Mouse (Mus musculus): ENCODE data around the gene Kcne1.
A peak's percentile ranks its signal among the peaks of the same experiment; 100 is the strongest.

Kcne1 gene

DNA sequence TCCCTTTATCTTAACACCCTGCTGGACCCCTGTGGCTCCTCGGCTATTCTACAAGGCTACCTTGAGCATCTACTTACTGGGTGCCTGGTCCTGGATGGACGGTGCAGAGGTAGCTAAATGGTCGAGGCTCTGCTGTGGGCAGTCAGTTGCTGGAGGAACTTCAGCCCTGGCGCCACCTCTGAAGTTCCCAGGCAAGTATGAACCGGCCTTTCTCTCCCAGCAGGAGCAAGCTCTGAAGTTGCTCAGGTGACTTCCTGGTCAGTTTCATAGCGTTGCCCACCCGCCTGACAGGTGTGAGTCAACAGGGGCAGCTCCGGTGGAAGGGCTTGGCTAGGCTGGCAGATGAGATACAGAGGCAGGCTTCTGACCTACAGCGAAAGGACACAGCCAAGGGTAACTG is at the start of gene Kcne1:
TSS of gene Kcne1 (minus strand) at position 240 of the 400 bp plus-strand sequence.
- DNase-seq (ENCODE audit: low read depth, low spot score): no peak

- DNase-seq (ENCODE audit: low read depth, low spot score): no peak
These were observed 48.6 kb upstream of the Kcne1 start for GRCm38 (mm10) chr16:92407883-92408282.

- no peak for DNase-seq (ENCODE audit: low read depth, low spot score)
These were observed 44.9 kb upstream of the Kcne1 start for GRCm38 (mm10) chr16:92404141-92404540.

DNA sequence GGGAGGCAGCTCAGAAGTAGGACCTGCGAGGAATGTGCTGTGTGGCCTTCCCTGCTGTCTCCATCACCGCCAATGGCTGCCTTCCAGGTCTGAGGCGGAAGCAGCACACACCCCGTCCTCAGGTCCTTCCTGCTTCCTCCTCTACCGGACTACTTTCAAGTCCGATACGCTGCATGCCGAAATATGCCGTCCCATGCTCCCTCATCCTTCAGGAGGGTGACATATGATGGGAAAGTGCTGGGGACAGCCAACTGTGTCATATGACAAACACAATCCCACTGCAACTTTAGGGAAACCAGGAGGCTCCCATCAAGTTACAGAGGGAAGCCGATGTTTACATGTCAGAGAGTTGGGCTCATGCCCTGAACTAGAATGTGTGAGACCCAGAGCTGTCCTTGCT is 43.8 kb upstream of the Kcne1 start:
- no peak for DNase-seq (ENCODE audit: low read depth, low spot score)

DNA sequence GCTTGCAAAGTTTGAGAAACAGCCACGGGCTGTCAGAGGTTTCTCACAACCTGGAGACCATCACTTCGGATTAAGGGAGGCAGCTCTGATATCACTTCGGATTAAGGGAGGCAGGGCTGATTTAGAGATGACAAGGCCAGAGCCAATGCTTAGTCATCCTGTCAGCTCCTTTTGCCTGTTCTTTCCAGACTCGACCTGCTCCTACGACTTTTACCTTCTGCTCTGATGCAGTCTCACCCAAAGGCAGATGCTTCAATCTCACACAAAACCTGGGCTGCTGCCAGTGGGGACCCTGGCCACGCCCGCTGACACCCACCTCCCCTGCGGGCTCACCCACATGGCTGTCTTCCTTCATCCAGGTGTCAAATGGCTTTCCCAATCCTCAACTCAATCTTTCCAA is 42.9 kb upstream of the Kcne1 start:
- peak; percentile 62 for DNase-seq (ENCODE audit: low read depth, low spot score)

DNA sequence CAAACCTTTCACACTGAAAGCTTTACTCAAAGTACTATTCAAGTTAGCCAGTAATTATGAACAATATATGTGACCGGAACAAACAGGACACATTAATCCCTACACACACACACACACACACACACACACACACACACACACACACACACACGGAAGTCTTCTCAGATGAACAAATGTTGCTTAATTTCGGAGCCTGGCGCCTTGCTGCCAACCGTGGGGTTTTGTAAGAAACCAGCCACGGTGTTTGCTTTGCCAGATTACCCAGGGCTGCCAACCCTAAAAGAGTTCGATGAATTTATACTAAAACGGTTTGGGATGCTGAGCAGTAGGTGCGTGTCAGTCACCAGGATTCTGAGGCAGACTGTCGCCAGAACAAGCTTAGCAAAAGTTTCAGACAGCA is 41.9 kb upstream of the Kcne1 start:
- no peak for DNase-seq (ENCODE audit: low read depth, low spot score)

- DNase-seq (ENCODE audit: low read depth, low spot score): peak; percentile 99
These were observed 40.5 kb upstream of the Kcne1 start for GRCm38 (mm10) chr16:92399490-92400458.

DNA sequence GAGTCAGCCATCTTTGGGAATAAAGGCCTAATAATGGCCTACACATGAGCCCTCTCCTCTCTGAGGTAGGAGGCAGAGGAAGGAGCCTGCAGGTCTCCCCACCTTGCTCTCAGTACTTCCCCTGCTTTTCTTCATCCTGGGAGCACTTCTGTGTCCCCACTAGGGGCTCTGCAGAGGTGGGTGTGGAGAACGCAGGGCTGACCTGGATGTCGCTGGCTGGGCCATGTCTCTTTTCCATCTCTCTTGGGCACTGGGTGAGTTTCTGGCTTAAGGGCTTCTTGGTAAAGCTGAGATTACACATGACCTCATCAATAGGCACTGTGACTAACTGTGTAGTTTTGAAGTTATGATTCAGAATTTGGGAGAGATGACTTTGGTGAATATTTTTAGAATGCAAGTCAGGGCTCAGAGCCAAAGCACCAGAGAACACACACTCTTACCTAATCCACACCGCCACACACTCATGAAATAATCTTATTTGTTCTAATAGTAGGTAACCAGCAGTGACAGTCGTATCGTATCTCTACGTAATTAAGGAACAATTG is 39.4 kb upstream of the Kcne1 start:
- DNase-seq (ENCODE audit: low read depth, low spot score): peak; percentile 90

DNA sequence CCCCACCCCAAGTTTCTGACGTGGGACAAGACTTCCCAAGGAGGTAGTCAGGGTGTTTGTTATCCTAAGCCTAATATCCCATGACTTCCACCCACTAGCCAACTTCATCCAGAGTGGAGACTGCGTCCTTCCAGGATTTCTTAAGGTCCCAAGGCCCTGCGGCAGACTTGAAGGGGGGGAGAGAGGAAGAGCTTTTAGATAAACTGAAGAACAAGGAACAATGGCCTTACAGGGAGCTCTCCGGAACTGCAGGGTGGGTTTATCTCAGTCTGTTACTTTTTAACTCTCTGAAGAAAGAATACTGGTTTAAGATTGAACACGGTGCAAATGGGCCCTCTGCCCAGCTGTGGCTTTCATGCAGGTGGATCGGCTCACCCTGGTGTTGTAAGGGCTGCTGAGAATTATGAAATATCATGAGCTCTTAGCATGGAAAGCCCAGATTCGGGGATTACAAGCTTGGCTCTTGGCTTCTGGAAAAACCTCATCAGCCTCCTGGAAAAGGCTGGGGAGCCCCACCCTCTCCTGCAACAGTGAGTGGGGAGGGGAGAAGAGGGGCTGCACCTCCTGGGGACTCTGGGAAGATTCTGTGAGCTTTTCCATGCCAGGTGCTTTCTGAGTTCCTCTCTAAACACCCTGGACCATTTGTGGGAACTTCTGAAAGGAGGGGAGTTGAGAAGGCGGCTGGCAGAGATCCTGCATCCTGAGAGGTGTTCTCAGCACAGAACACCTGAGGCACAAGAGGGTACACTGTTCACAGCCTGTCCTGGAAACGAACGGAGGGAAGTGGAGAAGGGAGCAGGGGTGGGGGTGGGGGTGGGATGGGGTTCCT is 38.7 kb upstream of the Kcne1 start:
- DNase-seq (ENCODE audit: low read depth, low spot score): peak; percentile 30

DNA sequence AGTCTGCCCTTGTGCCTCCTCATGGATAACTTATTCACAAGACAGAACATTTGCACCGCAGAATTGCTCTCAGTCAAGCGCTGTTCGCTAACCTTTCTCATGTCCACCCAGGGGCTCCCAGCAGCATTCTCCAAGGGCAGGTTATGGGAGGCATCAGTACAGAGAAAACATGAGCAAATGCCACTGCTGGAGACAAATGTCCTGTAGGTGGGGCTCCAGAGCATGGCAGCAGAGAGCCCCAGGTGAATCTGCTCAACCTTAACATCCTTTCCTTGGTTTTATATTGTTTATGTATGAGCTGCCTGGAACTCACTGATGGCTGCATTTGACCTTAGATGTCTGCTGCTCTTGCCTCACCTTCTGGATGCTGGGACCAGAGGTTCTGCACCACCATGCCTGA is 34.5 kb upstream of the Kcne1 start:
- DNase-seq (ENCODE audit: low read depth, low spot score): no peak

DNA sequence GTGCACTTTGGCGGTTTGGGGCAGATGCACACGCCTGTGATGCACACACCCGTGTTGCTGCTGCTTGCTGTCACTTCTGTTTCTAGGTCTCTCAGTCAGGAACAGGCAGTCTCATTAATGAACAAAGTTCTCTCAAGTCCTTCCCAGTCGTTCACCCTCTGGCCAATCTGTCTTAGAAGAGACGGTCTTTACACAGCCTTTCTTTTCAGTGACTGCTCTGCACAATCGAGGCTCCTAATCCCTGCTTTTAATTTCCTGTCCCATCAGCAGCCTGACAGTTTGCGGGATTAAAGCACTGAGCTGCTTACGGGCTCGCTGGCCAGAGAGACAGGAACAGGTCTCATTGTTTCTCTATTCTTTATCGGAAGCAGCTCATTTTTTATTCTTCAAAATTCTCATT is 28.4 kb upstream of the Kcne1 start:
- DNase-seq (ENCODE audit: low read depth, low spot score): no peak

- peak; percentile 79 for DNase-seq (ENCODE audit: low read depth, low spot score)
These were observed 25.8 kb upstream of the Kcne1 start for GRCm38 (mm10) chr16:92385062-92385461.

DNA sequence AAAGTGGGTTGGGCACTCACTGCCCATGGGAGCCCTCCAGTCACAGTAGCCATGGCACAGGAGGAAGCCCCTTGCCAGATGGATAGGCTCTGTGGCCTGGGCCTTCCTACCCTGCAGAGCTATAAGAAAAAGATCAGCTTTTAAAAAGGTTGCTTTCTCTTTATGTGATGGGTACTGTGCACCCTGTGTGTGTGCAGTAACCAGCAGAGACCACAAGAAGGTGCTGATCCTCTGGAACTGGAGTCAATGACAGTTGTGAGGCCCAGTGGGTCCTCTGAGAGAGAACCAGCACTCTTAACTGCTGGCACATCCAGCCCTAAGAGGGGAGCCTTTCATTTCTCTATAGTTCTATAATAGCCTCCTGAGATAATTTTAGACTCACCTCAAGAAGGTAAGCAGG is 24.1 kb upstream of the Kcne1 start:
- DNase-seq (ENCODE audit: low read depth, low spot score): no peak

GRCm38 (mm10) chr16:92382508-92382907 is 23.2 kb upstream of the Kcne1 start:
- no peak for DNase-seq (ENCODE audit: low read depth, low spot score)

- DNase-seq (ENCODE audit: low read depth, low spot score): no peak
These were observed 21.8 kb upstream of the Kcne1 start for GRCm38 (mm10) chr16:92381092-92381491.

DNA sequence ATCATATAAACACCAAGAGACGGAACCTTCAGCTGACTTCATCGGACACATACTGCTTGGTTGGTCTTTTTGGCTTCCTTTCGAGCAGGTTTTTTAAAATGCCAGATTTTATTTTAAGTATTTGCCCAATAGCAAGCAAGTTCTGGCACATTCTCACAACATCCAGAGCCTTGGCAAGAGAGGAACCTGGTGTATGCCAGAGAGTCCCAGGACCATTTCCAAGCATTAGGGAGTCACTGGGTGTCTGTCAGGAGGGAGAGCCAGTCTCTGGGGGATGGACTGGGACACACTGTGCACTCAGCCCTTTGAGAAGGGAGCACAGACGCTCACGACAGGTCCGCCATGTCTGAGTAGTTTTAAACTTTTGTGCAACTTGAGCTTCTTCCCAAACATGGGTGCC is 17.7 kb upstream of the Kcne1 start:
- DNase-seq (ENCODE audit: low read depth, low spot score): no peak

DNA sequence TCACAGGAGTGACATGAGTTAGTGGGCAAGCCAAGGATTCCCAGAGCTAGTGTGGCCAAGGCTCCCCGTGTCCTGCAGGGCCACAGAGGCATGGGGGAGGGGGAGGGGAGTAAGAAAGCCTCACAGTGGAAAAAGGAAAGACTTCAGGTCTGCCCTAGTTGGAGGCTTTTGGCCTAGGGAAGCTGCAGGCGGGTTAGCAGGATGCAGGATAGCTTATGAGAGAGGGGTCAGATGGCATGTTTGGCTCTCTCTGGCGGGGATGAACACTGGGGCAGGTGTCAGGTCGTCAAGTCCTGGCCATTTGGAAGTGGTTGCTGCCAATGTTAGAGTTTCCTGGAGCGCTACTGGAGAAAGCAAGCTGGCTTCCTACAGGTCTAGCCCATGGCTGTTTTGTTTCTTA is 12.4 kb upstream of the Kcne1 start:
- DNase-seq (ENCODE audit: low read depth, low spot score): no peak

- peak; percentile 51 for DNase-seq (ENCODE audit: low read depth, low spot score)
These were observed 10.0 kb upstream of the Kcne1 start for GRCm38 (mm10) chr16:92369260-92369659.

GRCm38 (mm10) chr16:92365477-92365876 is 6.2 kb upstream of the Kcne1 start:
- no peak for DNase-seq (ENCODE audit: low read depth, low spot score)

DNA sequence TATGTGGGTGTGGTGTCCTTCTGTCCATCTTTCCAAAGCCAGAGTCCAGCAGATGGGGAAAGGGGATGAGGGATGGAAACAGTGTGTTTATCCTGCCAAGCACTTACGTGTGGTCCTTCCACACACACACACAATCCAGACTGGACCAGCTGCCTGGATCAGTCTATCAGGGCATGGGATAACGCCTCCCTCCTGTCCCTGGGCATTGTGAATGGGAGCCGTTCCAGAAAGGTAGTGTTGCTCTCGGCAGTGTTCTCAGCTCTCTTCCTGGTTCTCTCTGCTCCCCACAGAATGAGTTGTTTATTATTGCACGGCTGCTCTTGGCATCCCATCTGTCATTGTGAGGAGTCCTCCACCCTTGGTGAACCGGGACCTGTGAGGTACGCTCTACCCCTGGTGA is 1.4 kb upstream of the Kcne1 start:
- no peak for DNase-seq (ENCODE audit: low read depth, low spot score)

GRCm38 (mm10) chr16:92358734-92359133 is 534 bp downstream of the Kcne1 start:
- DNase-seq (ENCODE audit: low read depth, low spot score): no peak

GRCm38 (mm10) chr16:92357566-92357965 is 1.7 kb downstream of the Kcne1 start:
- no peak for DNase-seq (ENCODE audit: low read depth, low spot score)
